Comparison of ENCODE assay signal across 17 mouse cellular contexts in genomic region chrX:120524986-120525385, GRCm38 (mm10).
"Had no signal": no experiment of that assay in that cellular context is flagged by ENCODE, and none has a peak within 500 bp of the region (broad histone marks: within the 10 kb centered on the region; RNA-seq: fewer than 3 reads in every experiment).

No protein-coding gene starts in this region.

- ATAC-seq: hindbrain, embryonic 16.5 days; inflammation-experienced regulatory T-cells, adult 6 months; intestine, embryonic 15.5 days; intestine, postnatal 0 days had no signal

- DNase-seq: gastrocnemius, adult 2 months; gastrocnemius, postnatal 10 days; gastrocnemius, postnatal 25 days; heart, adult 18-20 months; heart, postnatal 10 days; heart, postnatal 4 days; kidney, adult 18-20 months; kidney, adult 8-10 months; kidney, postnatal 10 days; kidney, postnatal 25 days; kidney, postnatal 4 days; liver; liver, embryonic 13.5 days had no signal
